Mouse (Mus musculus) spleen, postnatal 10 days (tissue): ENCODE results near the gene March1.

ENCODE experiments used
- DNase-seq, 2 experiments: peaks; one replicate each; pipeline ENCODE4 v3.0.0; 2021 to 2022; ENCODE audit warnings: low spot score in 2 of 2

Gene March1

DNA sequence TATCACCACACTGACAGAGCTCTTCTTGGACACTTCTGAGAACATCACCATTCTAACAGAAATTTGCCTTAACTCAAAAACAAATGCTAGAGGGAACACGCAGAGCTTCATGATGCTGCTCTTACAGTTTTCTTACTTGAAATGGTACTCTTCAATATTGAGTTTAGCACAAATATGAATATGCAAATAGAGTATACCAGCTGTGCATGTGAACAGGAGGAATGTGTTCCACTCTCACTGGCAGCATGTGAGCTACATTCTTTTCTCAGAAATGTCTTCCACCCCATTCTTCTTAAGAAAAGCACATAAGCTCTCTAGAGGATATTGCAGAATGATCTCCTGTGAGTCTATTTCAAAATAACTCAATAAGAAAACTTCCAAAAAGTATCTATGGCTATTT lies 370.0 kb downstream of the March1 start:
- no peak for DNase-seq

DNA sequence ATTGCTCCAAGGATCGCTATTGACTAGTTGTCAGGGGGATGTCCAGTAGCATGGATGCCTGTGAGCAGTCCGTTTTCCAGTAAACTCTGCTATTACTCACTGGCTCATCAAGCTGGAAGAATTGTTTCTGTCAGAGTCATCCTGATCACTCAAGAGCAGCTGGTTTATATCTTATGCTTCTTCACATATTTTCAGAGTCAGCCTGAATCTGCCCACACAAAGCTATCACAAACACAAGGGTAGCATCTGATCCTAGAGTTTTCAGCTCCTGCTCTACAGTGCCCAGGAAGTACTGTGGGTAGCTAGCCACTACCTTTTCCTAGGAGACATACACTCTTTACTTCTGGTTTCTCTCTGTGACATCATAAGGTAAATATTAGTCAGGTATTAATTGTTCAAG lies 405.1 kb downstream of the March1 start:
- DNase-seq = no peak

DNA sequence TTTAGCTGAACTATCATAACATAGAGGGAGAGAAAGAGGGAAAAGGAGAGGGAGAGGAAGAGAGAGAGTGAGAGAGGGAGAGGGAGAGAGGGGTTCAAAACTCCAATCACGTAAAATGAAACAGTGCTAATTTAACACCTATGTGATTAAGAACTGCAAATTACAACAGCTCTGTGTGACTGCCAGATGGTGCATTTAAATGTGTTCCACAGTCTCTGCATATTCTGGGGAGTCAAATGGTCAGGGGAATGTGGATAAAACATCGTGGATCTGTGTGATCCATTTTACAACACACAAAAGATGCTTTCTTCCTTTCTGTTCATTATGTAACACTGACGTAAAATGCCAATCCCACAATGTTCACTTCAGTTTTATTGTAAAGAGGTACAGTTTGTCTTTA lies 416.0 kb downstream of the March1 start:
- no peak for DNase-seq

DNA sequence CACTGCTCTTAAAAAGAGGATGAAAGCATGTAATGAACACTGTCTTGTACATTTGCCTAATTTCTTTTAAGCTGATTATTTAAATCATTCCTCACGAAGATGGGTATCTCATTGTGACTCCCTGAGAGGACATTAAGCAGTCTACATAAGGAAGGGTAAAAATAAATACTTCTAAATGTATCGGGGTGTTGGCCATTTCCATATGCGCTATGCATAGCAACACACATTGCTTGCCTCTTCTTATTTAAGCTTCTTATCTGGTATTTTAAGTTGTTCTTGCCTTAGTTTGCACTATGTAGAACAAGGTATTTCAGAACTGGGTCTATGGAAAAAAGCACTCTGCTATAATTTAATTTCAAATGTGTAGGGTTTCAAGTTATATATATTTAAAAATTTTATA lies 416.7 kb downstream of the March1 start:
- DNase-seq = no peak

DNA sequence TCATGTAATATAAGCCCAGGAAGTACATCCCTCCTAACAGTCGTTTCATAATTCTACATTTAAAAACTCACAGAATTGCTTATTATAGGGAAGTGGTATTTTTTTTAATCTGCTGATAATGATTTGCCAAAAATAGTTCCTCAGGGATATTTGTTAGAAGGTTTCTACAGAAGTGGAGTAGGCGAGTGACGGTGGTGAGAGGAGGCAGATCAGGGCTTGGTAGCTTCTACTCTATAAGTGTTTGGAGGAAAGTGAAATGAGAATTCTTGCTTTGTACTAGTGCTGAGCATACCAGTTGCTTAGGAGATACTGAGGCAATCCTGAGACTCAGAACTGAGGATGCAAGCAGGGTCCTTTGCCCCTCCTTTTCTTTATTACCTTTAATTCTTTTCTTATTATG lies 476.5 kb downstream of the March1 start:
- DNase-seq = no peak

DNA sequence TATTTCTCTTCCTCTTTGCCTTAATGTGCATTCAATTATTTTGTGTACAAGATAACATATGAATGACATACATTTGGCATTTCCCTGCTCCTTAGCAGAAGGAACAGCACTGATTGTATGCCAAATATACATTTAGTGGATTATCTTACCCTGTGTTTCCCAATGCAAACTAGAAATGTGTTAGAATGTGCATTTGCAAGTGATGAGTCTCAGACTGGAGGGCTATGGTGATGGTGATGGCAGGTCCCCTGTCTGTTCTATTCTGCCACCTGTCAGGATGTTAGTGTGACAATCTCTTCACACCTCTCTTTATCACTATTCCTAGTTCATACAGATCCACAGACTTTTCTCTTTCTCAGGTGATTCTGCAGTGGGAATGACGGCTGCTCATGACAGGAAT lies 480.4 kb downstream of the March1 start:
- DNase-seq = no peak

DNA sequence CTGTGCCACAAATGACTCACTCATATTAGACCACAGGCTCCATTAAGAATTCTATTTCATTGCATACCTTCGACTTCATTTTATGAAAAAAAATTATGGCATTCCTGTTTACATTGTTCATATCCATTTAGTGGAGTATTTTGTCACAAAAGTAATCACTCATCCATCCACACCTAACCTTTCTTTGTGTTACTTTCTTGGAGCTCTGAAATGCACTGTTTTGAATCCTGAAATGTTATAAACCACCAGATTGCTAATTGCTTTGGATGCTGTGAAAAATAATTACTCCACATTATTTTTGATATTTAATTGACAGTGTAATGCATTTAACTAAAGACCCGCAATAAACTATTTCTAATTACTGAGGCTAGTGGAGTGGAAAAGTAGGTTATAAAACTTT lies 501.6 kb downstream of the March1 start:
- DNase-seq = no peak

DNA sequence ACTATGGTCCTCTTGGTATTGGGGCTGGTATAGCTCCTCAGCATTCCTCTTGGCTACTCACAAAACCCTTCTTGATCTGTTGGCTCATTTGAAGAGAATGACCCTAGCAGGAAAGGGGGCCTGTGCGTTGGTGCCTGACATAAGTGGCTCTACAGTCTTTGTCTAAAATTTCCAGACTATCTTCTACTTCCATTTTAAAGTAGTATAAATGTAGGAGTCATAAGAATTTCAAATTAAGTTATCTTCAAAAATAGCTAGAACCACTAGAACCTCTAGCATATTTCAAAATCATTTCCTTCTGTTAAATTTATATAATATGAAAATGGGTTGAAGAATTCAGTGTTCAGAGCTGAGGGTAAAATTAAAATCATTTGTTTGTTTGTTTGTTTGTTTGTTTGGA lies 541.9 kb downstream of the March1 start:
- DNase-seq = no peak

DNA sequence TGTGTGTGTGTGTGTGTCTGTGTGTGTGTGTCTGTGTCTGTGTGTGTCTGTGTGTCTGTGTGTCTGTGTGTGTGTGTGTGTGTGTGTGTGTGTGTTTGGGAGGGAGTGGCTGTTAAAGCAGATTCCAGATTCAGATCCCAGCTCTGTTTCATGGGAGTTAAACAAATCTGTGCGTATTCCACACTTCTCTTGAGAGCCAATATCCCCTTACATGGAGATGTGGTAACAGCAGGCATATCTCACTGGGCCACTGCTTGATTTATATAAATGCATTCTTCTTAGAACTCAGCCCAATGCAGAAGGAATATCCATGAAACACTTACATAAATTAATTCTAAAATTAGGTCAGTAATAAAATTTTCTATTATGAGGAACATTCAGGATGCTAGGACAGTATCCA lies 549.1 kb downstream of the March1 start:
- no peak for DNase-seq

DNA sequence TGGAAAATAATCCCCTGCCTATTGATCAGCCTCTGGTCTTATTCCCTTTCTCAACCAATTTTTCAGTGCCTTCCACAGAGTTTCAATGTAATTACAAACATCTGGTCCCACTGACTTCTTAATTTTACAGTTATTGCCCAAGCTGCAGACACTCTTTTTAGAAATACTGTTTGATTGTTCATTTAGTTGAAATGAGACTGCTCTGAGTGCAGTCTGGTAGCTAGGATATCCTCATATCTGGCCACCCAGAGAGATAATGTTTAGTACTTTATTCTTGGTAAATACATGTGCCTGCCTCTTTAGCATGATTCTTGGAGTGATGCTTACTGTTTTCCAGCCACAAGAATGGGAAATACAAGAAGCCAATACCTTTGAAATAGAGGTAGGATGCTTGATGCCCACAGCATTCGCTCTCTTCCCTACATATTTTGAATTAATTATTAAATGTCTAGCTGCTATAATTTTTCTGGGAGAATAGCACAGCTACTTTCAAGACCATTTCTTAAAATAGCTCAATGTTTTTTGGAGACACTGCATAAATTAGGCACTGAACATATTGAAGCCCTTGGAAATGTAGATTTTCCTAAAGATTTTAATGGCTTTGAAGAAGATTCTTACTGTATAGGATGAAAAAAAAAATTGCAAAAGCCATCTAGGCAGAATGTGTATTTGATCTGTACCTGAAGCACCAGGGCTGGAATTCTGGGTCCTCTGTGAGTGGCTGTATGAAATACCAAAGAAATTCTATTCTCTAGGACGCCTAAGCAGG lies 549.9 kb downstream of the March1 start:
- DNase-seq = no peak

DNA sequence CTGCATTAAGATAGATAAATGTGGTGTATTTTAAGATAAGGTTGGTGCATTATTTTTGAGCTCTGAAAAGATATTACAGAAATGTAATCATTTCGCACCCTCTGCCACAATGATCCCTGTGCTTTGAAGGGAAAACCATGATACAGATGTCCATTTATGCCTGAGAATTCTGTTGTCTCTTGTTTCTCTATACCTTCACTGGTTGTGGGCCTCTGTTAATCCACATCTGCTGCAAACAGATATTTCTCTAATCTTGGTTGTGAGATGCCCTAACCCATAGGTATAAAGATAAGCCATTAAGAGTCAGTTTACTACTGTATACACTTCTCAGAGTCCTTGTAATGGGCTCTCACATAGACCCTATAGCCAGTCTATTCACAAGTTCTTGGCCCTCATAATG lies 561.6 kb downstream of the March1 start:
- no peak for DNase-seq

DNA sequence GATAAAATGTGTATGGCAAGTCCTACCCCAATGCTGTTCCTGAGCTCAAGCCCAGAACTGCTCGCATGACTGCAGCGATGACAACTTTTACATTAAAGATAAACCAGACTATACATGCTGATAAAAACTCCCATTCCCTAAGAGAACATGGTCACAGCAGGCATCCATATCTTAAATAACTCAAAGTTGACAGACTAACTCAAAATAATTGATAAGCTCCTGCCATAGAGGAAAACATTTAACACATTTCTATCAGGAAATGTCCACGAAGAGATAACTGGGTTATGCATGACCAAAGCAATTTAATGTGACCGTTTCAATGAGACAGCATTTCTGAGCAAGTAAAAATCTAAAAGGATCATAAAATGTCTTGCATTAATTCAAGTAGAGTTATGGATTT lies 563.6 kb downstream of the March1 start:
- no peak for DNase-seq

DNA sequence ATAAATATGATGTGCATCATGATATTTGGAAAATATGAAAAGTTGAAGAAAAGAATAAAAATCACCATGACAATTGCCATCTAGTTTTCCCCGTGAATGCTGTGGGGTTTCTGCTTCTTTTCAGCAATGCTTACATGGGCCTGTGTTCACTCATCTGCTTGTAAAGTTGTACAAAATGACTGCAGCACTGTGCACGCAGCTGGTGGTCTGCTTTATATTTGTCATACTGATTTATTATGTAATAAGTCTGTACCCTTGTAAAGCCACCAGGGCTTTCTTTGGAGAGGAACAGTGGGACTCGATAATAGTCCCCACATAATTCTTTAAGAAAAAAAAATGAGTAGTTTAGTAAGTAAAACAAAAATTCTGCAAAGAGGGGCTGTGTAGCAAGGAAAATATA lies 564.6 kb downstream of the March1 start:
- no peak for DNase-seq

DNA sequence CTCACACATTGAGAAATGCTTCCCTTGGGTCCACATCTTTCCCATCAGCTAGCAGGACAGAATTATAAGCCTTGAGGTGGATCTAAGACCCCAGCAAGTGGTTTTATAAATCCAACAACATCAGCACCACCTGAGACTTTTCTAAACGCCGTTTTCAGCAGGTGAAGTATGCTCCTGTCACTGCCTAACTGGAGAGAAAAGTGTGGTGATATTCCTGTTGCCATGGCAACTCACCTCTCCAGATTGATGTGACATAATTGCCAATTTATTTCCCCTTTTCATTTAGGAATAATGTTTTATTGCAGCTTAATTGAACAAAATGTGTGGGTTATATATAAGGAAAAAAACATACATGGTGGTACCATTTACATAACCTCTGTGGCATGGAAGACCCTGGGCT lies 565.8 kb downstream of the March1 start:
- DNase-seq = no peak

DNA sequence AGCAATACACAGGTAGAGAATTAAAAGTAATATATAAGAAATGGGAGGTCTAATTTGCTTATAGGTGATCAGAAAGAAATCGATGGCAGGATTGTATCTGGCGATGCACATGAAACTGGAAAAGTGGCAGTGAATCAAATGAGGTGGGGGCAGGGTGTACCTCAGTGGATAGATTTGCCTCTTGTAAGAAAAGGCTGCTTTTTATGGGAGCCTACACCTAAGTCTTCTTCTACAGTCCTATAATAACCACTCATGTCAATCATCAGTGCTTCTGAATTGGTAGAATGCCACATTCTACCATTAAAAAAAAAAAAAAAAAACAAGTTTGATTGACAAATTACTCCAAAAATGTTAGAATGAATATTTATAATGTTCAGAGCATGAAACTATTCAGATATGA lies 567.5 kb downstream of the March1 start:
- DNase-seq = no peak

DNA sequence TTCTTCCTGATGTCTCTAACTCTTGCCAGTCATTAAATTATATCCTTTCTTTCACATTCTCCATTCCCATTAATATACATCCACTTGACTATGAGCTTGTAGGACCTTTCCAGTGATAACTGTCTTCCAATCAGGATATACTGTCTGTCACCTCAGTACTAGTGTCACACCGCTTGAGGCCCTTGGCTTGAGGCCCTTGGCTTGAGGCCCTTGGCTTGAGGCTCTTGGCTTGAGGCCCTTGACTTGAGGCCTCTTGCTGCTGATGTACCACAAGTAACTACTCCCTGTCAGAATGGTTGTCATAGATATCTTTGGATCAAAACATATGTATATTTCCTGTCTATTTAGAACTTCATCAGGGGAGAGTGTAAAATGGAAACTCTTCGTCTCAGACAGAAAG lies 576.7 kb downstream of the March1 start:
- no peak for DNase-seq

DNA sequence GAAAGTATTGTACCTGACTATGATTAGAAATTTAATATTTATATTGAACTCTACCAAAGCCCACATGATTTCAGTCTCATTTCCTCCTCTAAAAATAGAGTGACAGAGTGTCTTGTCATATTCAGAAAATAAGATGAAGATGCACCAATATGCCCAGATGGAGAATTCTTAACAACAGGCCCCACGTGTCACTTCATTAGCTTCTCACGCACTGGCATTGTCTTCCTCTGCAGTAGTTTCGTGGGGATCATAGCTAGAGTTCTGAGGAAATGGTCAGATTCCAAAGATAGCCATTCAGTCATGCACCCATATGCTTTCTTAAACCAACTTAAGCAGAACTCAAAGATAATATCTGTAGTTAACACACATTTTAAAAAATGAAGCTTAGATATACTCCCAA lies 582.5 kb downstream of the March1 start:
- DNase-seq = no peak

DNA sequence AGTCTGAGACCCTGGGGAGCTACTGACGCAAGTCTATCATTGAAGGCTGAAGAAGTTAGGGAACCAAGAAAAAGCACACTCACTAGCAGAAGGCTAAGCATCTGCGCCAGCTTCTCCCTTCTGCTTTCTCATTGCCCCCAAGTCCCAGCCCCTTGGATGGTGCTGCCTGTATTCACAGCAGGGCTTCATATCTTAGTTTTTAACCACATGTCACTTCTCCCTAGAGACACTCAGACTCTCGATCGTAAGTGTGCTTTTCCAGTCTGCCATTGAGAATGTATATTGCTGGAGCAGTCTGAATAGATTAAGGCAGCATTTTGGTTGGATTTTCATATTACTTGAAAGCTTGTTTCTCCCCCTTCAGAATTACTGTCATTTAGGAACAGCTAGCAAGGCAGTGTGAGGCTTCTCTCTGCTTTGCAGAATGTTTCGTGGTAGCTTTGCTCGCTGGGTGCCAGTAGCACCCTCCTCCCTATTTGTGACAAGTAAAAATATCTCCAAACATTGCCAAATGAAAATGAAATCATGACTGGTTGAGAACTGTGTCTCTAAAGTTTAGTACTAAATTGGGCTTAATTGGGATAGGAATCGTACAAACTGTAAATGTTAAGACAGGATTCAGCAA lies 586.2 kb downstream of the March1 start:
- DNase-seq = no peak

DNA sequence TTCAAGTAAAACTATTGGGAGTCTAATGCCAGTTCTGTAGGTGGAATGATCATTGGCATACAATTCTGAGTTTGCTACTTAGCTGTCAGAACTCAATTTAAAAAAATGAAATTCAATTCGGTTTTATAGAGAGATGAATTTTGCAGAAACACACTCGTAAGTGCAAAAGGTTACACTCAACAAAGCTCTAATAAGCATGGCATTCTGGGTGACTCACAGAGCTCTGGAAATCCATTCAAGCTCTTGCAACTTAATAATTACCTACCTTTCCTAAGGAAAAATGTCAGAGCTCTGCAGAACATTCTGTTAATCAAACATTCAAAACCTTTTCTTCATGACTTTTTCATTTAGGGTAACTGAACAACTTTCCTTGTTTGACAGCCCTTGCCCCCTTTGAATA lies 591.9 kb downstream of the March1 start:
- no peak for DNase-seq

DNA sequence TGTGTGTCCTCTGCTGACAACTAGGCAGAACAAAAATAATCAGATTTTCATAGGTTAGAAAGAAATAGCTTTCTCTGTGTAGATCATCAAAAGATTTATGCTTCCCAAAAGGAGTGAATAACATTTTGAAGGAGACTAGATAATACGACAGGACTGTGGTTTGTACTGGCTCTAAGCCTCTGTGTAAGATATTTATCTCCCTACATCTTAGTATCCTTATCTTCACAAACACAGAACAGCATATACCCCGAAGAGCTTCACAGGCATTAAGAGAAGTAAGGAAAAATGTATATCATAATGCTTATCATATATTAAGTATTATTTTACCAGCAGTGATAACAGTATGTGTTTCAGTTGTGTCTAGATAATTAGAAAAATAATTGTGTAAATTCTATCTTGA lies 592.6 kb downstream of the March1 start:
- DNase-seq = no peak

DNA sequence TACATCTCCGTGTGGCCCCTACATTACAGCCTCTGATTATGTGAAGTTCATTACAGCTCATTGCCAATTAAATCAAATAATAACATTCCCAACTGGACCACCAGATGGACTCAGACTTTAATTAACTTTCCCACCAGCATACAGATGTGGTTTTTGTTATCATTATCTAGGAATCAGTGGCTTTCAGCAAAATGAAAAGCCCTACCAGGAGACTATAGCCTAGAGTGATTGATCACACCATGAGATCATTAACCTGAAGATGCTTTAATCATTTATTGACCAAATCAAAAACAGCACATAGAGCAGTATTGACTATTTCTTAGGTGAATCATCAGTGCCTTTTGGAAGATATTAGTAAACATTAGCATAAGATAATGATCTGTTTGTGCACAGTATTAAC lies 602.3 kb downstream of the March1 start:
- no peak for DNase-seq

DNA sequence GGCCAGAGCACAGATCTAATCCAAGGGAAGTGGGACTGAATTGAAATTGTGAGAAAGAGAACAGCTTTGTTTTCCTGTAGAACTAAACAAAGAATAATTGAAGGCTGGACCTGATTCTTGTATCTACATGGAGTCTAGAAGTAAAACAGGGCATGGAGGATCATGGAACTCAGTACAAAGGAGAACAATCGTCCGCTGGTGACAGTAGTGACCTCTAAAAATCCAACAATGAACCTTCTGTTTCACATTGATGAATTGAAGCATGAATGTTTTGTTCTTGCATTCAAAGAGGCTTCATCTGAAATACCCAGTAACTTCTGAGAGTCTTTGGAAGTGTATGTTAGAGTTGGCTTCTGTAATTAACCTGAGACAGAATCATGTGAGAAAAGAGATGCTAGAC lies 612.2 kb downstream of the March1 start:
- DNase-seq = no peak

DNA sequence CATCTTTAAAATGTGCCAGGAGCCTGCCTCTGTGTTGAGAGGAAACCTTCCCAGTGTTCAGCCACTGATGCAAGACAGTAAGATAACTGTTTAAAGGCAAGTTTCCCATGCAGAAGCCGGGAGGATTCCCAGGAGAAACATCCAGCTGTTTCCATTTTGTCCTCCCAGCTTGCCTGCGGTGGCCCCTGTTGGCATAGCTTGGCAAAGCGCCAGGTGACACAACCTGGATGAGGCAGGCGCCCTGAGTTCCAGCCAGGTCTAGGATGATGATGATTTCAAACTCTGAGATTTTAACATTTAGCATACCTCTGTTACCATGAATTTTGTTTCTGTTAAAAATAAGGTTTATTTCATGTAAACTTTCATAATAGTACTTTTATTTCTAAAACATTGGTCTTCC lies 651.8 kb downstream of the March1 start:
- DNase-seq = no peak

DNA sequence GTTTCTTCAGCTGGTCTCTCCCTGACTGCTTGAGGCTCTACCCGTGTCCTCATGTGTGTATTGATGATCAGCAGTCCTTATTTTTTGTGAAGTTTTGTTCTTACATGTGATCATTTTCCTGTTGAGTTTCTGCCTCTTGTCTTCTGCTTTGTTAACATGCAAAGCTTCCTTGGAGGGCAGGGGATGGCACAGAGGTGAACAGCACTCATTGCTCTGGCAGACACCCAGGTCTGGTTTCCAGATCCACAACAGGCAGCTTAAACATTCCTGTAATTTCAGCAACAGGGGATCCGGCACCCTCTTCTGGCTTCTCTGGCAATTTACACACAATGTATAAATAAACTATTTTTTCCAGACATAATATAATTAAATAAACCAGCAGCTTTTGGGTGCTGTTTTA lies 652.4 kb downstream of the March1 start:
- no peak for DNase-seq
